Mouse (Mus musculus): ENCODE results near the gene Cyth1. TPM values are rescaled to one million over a fixed set of nuclear protein-coding genes. Genes with fewer than 3 reads are reported as not detected.
A peak's percentile ranks its signal among the peaks of the same experiment; 100 is the strongest.

The Cyth1 gene
- polyA plus RNA-seq, 1 experiment = 89.8 TPM

DNA sequence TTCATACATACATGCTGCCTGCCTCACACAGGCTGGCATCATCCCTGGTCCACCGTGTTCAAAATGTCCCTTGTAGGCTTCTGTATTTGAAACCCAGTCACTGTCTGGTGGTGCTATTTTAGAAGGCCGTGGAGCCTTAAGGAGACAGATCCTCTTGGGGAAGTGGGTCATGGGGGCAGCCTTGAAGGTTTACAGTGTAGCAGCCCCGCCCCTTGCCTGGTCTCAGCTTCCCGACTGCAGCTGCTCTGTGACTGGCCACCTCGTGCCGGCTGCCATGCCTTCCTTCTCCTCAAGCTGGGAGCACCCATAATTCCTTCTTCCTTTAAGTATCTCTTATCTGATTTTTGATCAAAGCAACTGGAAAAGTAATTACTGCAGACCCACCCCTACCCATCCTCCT, 113.1 kb downstream of the Cyth1 start:
- Histone ChIP-seq H3K27ac (ENCODE audit: insufficient read depth, low read length) (no peak overlapping the region), H3K27me3 (ENCODE audit: control insufficient read depth, insufficient read depth, low read length) (no peaks in the 10 kb centered on the region), H3K4me3 (replicated peaks; ENCODE audit: insufficient read depth, low read depth, low read length) (no peak overlapping the region), H3K4me1 (ENCODE audit: control insufficient read depth, insufficient read depth, low read length) (peaks cover 40% of the 10 kb centered on the region)
- DNase-seq = no peak
- WGBS = 91% methylated on average over 6 of the region's 6 CpGs
- TF ChIP-seq CTCF (IDR thresholded peaks at IDR 0.05; ENCODE audit: borderline replicate concordance, insufficient read depth, low read depth, low read length) (no peak), POLR2A (IDR thresholded peaks at IDR 0.05; ENCODE audit: borderline replicate concordance, insufficient read depth, low read length) (no peak)

GRCm38 (mm10) chr11:118133752-118134169, 114.6 kb downstream of the Cyth1 start:
- WGBS = 32% methylated on average over 4 of the region's 4 CpGs
- Histone ChIP-seq H3K4me3 (replicated peaks; ENCODE audit: insufficient read depth, low read depth, low read length) (no peak overlapping the region), H3K4me1 (ENCODE audit: control insufficient read depth, insufficient read depth, low read length) (peaks cover 36% of the 10 kb centered on the region), H3K27me3 (ENCODE audit: control insufficient read depth, insufficient read depth, low read length) (no peaks in the 10 kb centered on the region), H3K27ac (ENCODE audit: insufficient read depth, low read length) (no peak overlapping the region)
- TF ChIP-seq POLR2A (IDR thresholded peaks at IDR 0.05; ENCODE audit: borderline replicate concordance, insufficient read depth, low read length) (no peak), CTCF (IDR thresholded peaks at IDR 0.05; ENCODE audit: borderline replicate concordance, insufficient read depth, low read depth, low read length) (peak; percentile 3; the same call in 1 of the 2 replicates)
- DNase-seq = peak; percentile 53 to 61

GRCm38 (mm10) chr11:118133133-118133751, 115.2 kb downstream of the Cyth1 start:
- Histone ChIP-seq H3K4me3 (replicated peaks; ENCODE audit: insufficient read depth, low read depth, low read length) (no peak overlapping the region), H3K27ac (ENCODE audit: insufficient read depth, low read length) (no peak overlapping the region), H3K27me3 (ENCODE audit: control insufficient read depth, insufficient read depth, low read length) (no peaks in the 10 kb centered on the region), H3K4me1 (ENCODE audit: control insufficient read depth, insufficient read depth, low read length) (peaks cover 32% of the 10 kb centered on the region)
- TF ChIP-seq CTCF (IDR thresholded peaks at IDR 0.05; ENCODE audit: borderline replicate concordance, insufficient read depth, low read depth, low read length) = no peak
- no peak for DNase-seq
- 73% methylated on average over 9 of the region's 9 CpGs for WGBS

GRCm38 (mm10) chr11:118132136-118132535, 116.3 kb downstream of the Cyth1 start:
- Histone ChIP-seq H3K27me3 (ENCODE audit: control insufficient read depth, insufficient read depth, low read length) (no peaks in the 10 kb centered on the region), H3K27ac (ENCODE audit: insufficient read depth, low read length) (no peak overlapping the region), H3K4me1 (ENCODE audit: control insufficient read depth, insufficient read depth, low read length) (peaks cover 27% of the 10 kb centered on the region), H3K4me3 (replicated peaks; ENCODE audit: insufficient read depth, low read depth, low read length) (no peak overlapping the region)
- DNase-seq = peak in 1 of 2 experiments; percentile 26
- TF ChIP-seq POLR2A (IDR thresholded peaks at IDR 0.05; ENCODE audit: borderline replicate concordance, insufficient read depth, low read length) (no peak), CTCF (IDR thresholded peaks at IDR 0.05; ENCODE audit: borderline replicate concordance, insufficient read depth, low read depth, low read length) (peak; percentile 24; the same call in 1 of the 2 replicates)
- WGBS = 36% methylated on average over 8 of the region's 8 CpGs

DNA sequence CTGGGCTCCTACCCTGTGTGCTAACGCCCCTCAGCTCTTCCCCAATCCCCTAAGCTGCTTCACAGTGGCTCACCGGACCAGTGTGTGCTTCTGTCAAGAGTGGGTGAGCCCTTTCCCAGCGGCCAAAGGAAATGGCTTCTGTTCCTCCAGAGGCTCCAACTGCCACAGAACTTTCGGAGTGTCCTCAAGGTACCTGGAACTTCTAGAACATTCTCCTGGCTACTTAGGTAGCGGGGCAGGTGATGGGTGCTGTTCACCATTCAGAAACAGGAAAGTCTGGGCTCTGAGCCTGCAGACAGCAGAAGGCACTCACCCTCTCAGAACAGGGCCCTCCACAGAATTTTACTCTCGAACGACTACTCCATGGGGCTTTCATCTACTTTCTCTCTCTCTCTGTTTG, 117.9 kb downstream of the Cyth1 start, which contains the start of gene Dnah17:
Gene Dnah17 (minus strand): TSS at position 101 of the 400 bp plus-strand sequence.
- H3K27me3 ChIP-seq (ENCODE audit: control insufficient read depth, insufficient read depth, low read length) = no peaks in the 10 kb centered on the region
- H3K4me1 ChIP-seq (ENCODE audit: control insufficient read depth, insufficient read depth, low read length) = peaks cover 16% of the 10 kb centered on the region
- no peak within 1 kb of the TSS for H3K27ac ChIP-seq (ENCODE audit: insufficient read depth, low read length)
- TF ChIP-seq CTCF (IDR thresholded peaks at IDR 0.05; ENCODE audit: borderline replicate concordance, insufficient read depth, low read depth, low read length) (no peak), POLR2A (IDR thresholded peaks at IDR 0.05; ENCODE audit: borderline replicate concordance, insufficient read depth, low read length) (no peak)
- H3K4me3 ChIP-seq (replicated peaks; ENCODE audit: insufficient read depth, low read depth, low read length) = no peak within 1 kb of the TSS
- WGBS = 93% methylated on average over 7 of the region's 7 CpGs
- DNase-seq = no peak

- H3K27me3 ChIP-seq (ENCODE audit: control insufficient read depth, insufficient read depth, low read length) = no peaks in the 10 kb centered on the region
- peaks cover 16% of the 10 kb centered on the region for H3K4me1 ChIP-seq (ENCODE audit: control insufficient read depth, insufficient read depth, low read length)
- DNase-seq = no peak
- no peak overlapping the region for H3K4me3 ChIP-seq (replicated peaks; ENCODE audit: insufficient read depth, low read depth, low read length)
- WGBS = 95% methylated on average over 2 of the region's 2 CpGs
- no peak overlapping the region for H3K27ac ChIP-seq (ENCODE audit: insufficient read depth, low read length)
- TF ChIP-seq CTCF (IDR thresholded peaks at IDR 0.05; ENCODE audit: borderline replicate concordance, insufficient read depth, low read depth, low read length) = no peak
- TF ChIP-seq POLR2A (IDR thresholded peaks at IDR 0.05; ENCODE audit: borderline replicate concordance, insufficient read depth, low read length) = no peak
Observed at GRCm38 (mm10) chr11:118129812-118130211, 118.6 kb downstream of the Cyth1 start.

DNA sequence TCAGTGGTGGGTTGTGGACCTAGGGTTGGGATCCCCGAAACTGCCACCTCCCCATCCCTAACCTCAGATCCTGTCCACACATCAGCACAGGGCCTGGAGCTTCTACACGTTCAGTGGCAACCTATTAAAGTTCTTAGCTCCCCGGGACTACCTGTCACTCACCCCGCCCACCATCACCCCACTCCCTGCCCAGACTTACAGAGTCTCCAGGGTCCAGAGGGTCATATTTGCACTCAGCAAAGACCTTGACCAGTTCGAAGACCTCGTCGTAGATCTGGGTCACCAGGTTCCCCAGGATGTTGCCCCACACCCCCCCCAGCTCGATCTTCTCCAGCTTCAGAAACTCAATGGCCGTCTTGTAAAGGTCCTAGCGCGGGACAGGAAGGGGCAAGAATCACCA, 126.8 kb downstream of the Cyth1 start:
- DNase-seq = no peak
- 91% methylated on average over 11 of the region's 11 CpGs for WGBS
- H3K4me1 ChIP-seq (ENCODE audit: control insufficient read depth, insufficient read depth, low read length) = no peaks in the 10 kb centered on the region
- H3K4me3 ChIP-seq (replicated peaks; ENCODE audit: insufficient read depth, low read depth, low read length) = no peak overlapping the region
- H3K27ac ChIP-seq (ENCODE audit: insufficient read depth, low read length) = no peak overlapping the region
- no peaks in the 10 kb centered on the region for H3K27me3 ChIP-seq (ENCODE audit: control insufficient read depth, insufficient read depth, low read length)
- TF ChIP-seq CTCF (IDR thresholded peaks at IDR 0.05; ENCODE audit: borderline replicate concordance, insufficient read depth, low read depth, low read length) (no peak), POLR2A (IDR thresholded peaks at IDR 0.05; ENCODE audit: borderline replicate concordance, insufficient read depth, low read length) (no peak)

DNA sequence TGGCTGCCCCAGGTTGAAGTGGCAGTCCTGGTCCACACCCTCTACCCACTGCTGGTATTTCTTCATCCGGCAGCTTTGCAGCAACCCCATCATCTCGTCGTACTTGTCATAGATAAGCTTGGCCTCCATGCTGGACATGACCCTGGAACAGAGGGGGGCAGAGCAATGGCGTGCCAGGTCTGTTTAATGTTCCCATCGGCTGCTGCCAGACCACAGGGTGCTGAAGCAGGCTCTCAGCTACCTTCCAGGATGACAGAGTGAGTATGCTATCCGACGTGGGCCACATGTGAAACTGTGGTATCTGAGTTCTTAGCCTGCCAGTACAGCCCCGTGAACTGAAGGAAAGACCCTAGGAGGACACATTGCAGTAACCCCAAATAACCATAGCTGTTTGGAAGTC, 129.6 kb downstream of the Cyth1 start:
- 60% methylated on average over 8 of the region's 8 CpGs for WGBS
- no peaks in the 10 kb centered on the region for H3K27me3 ChIP-seq (ENCODE audit: control insufficient read depth, insufficient read depth, low read length)
- no peaks in the 10 kb centered on the region for H3K4me1 ChIP-seq (ENCODE audit: control insufficient read depth, insufficient read depth, low read length)
- no peak for DNase-seq
- no peak overlapping the region for H3K27ac ChIP-seq (ENCODE audit: insufficient read depth, low read length)
- TF ChIP-seq CTCF (IDR thresholded peaks at IDR 0.05; ENCODE audit: borderline replicate concordance, insufficient read depth, low read depth, low read length) (no peak), POLR2A (IDR thresholded peaks at IDR 0.05; ENCODE audit: borderline replicate concordance, insufficient read depth, low read length) (no peak)
- H3K4me3 ChIP-seq (replicated peaks; ENCODE audit: insufficient read depth, low read depth, low read length) = no peak overlapping the region
